Mouse (Mus musculus): ENCODE measurements around the gene Armh1.
A peak's percentile ranks its signal among the peaks of the same experiment; 100 is the strongest.
"Not testable (repeated sequence)": the region's sequence is repeated elsewhere in the genome, so short reads cannot be mapped to it uniquely, and the experiment has no call there.

The Armh1 gene

GRCm38 (mm10) chr4:117220741-117221515, 31.0 kb downstream of the Armh1 start:
- no peak for DNase-seq (ENCODE audit: low spot score)

- DNase-seq (ENCODE audit: low spot score): no peak
Measured at GRCm38 (mm10) chr4:117218517-117219219, 33.3 kb downstream of the Armh1 start.

- DNase-seq (ENCODE audit: low spot score): no peak
Measured at GRCm38 (mm10) chr4:117217029-117217428, 34.9 kb downstream of the Armh1 start.

GRCm38 (mm10) chr4:117214250-117214649, 37.7 kb downstream of the Armh1 start:
- DNase-seq (ENCODE audit: low spot score): no peak

- peak; percentile 72 for DNase-seq (ENCODE audit: low spot score)
Measured at GRCm38 (mm10) chr4:117210147-117211074, 41.5 kb downstream of the Armh1 start.

GRCm38 (mm10) chr4:117209592-117209991, 42.3 kb downstream of the Armh1 start:
- no peak for DNase-seq (ENCODE audit: low spot score)

- DNase-seq (ENCODE audit: low spot score): no peak
Measured at GRCm38 (mm10) chr4:117202992-117203354, 49.0 kb downstream of the Armh1 start.

- DNase-seq (ENCODE audit: low spot score): peak; percentile 41
Measured at GRCm38 (mm10) chr4:117202046-117202991, 49.6 kb downstream of the Armh1 start.

GRCm38 (mm10) chr4:117191804-117192203, 60.1 kb downstream of the Armh1 start:
- DNase-seq (ENCODE audit: low spot score): no peak

- no peak for DNase-seq (ENCODE audit: low spot score)
Measured at GRCm38 (mm10) chr4:117190660-117191059, 61.3 kb downstream of the Armh1 start.

GRCm38 (mm10) chr4:117189856-117190543, 61.9 kb downstream of the Armh1 start:
- DNase-seq (ENCODE audit: low spot score): peak; percentile 43

GRCm38 (mm10) chr4:117189382-117189855, 62.5 kb downstream of the Armh1 start:
- peak; percentile 82 for DNase-seq (ENCODE audit: low spot score)

GRCm38 (mm10) chr4:117188969-117189368, 63.0 kb downstream of the Armh1 start:
- no peak for DNase-seq (ENCODE audit: low spot score)

GRCm38 (mm10) chr4:117182759-117183096, 69.2 kb downstream of the Armh1 start:
- not testable (repeated sequence) for DNase-seq (ENCODE audit: low spot score)

GRCm38 (mm10) chr4:117181863-117182758, 69.8 kb downstream of the Armh1 start, which contains the start of gene Kif2c:
TSS of gene Kif2c (minus strand) at chr4:117182639.
- peak; percentile 94 for DNase-seq (ENCODE audit: low spot score)

GRCm38 (mm10) chr4:117169936-117170335, 82.0 kb downstream of the Armh1 start:
- no peak for DNase-seq (ENCODE audit: low spot score)
